Mouse (Mus musculus) thymus, postnatal 10 days (tissue): Measurements from ENCODE around the gene Gm42674.

Experiments
- DNase-seq, 2 experiments: peaks; one replicate each; pipeline ENCODE4 v3.0.0; 2021; ENCODE audit warnings: low spot score in 2 of 2

The Gm42674 gene

DNA sequence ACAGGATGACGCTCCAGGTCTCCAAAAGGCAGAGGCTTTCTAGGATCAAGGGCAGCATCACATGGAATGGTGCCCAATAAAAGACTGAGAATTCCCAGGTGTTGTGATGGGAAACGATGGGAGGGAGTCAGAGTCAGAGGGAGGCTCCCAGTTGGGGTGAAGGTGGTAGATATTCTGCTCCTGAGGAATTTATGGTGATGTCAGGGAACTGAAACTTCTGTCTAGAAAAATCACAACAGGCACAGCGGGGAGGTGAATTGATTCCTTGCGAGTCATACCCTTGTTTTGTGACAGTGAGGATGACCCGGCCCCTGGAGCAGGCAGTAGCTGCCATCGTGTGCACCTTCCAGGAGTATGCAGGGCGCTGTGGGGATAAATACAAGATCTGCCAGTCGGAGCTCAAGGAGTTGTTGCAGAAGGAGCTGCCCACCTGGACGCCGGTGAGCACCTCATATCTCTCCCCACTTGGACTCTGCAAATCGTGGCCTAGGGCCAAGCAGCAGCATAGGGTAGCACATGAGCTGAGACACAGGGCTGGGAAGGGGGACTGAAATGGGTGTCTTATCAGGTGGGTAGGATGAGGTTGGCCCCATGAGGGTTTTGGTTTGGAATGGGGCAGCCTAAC is at the start of gene Gm42674:
Gene Gm42674, plus strand, starts transcription at position 419 of the 625 bp plus-strand sequence.
- DNase-seq: no peak

DNA sequence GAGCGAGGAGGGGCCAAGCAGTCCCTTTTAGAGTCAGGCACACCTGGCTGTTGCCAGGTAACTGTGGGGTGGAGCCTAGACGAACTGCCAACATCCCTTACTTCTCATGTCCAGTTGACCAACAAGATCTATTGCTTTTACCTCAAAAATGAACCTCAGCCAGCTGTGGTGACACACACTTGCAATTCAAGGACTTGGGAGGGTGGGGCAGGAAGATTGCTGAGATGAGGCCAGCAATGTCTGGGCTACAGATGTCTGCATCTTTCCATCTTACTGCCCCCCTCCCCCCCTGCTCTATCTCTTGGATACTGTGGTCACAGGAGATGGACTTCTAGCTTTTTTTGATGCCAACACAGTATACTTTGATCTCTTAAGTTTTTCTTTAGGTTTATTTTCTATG is 49.5 kb upstream of the Gm42674 start:
- no peak for DNase-seq

DNA sequence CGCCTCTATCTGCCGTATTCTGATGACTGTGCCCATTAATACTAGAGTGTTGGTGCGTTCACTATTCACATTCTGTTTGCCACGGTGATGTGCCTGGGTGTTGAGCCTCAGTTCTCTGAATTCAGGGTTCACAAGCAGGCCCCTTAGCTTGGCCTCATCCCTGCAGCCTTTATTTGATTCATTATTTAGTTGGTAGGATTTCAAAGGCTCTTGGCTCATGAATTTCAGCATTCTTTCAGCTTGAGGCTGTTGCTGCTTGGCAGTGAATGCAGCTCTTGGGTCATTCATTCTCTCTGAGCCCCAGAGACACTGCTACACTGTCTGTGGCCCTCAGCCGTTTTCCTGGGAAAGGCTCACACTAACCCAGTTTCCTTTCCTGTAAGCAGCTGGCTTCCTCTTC is 45.8 kb upstream of the Gm42674 start:
- DNase-seq: no peak

DNA sequence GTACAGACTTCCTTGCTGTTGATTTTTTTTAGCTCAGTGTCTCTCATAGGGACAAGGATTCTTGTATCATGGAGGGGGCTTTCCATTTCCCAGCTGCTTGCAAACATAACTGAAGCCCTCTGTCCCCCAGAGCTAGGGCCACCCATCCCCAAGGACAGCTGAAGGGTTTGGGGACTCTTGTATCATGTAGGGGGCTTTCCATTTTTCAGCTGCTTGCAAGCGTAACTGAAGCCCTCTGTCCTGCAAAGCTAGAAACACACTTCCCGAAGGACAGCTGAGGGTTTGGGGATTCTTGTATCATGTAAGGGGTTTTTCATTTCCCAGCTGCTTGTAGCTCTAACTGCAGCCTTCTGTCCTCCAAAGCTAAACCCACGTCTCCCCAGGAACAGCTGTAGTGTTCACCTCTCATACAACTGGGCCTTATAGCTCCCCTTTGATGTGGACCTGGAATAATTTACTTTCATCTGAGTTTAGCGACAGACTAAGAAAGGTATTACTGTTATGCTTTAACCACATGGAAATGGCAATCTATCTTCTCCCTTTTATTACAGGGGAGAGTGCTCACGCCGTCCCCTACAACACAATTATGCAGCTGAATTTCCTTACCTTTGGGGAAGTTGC is 41.6 kb upstream of the Gm42674 start, which contains the start of gene S100a3:
Gene S100a3, plus strand, starts transcription at position 571 of the 621 bp plus-strand sequence.
- no peak for DNase-seq

DNA sequence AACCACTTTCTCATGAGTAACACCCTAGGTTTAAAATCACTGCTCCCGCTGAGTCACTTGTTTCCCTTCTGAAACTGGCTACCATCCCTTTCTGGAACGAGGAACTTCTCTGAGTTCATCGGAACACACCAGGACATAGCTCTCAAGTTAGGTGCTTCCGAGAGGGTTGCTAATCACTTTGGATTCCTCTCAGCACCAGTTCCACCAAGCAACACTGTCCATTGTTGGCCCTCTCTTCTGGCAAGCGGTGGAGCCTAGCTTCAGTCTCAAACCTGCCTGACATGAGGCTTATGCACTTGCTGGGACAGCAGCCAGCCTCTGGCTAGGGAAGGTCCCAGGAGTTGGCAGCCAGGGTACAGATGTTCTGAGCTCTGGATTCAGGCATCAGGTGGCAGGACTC is 27.0 kb upstream of the Gm42674 start:
- DNase-seq: no peak

DNA sequence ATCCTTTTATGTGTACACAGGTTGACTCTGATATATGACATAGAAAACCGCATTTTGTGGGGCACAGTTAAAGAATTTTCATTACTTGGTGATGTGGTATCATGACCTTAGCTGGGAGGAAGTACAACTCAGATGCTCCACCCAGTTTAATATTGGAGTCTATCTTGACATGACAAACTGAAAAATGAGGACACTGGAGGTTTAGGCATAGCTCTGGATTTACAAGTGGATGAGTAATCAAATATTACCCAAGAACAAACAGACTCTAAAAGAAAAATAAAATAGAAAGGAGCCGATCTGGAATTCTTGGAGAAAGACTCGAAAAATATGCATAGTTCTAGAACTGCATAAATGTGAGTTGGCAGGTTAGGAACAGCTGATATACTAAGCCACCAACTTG is 26.4 kb upstream of the Gm42674 start:
- DNase-seq: no peak

DNA sequence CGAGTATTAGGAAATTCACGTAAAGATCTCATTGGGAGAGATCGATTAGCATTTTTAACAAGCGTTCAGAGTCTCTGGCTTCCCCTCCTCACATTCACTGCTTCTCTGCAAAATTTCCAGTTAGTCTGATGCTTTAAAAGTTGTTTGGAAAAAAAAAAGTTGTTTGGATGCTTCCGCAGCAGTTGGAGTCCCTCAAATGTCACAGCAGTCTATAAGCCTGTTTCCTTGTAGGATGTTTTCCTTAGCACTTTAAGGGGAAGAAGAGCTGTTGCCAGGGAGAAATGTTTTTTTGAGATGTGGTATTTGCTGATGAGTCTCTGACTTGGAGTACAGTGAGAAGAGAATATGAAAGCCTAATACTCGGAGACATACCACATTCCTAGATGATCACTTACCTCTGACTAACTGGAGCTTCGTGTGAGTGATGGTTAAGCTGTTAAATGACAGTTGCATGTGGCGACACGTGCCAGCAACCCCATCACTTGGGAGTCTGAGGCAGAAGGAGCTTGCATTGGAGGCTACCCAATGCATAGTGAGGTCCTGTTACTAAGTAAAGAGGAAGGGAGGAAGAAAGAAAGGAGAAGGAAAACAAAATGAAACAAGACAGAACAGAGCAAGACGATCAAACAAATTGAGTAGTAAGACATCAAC is 25.2 kb upstream of the Gm42674 start:
- no peak for DNase-seq

DNA sequence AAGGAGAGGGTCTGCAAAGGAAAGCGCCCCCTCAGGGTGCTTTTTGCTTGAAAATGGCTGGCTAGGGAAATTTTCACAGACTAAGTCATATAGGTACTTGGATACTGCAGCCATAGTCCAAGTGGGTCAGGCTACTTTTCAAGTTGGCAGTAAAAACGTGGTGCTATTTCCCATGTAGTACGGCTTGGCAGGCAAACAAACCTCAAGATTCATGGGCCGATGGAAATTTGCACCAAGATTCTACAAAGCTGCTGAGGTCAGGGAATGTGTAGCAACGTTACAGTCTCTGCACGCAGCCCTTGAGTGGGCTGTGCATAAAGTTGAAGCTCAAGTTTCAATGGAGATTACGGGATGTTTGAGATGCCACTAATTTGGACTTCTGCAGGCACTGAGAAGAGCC is 22.3 kb upstream of the Gm42674 start:
- no peak for DNase-seq

DNA sequence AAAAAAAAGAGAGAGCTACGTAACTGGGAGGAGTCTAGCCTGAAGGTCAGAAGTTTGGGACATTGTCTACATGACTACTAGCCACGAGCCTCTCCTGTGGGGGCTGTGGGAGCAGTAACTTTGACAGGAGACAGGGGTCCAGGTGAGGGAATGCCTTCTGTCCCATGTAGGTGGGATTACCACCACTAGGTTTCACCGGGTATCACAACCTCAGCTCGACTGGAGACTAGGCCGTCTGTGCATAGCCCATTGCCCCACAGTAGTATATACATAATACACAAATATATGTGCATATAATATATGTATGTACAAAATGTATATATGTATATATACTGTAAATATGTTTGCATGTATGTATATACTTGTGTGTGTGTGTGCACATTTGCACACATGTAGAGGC is 20.6 kb upstream of the Gm42674 start:
- no peak for DNase-seq

DNA sequence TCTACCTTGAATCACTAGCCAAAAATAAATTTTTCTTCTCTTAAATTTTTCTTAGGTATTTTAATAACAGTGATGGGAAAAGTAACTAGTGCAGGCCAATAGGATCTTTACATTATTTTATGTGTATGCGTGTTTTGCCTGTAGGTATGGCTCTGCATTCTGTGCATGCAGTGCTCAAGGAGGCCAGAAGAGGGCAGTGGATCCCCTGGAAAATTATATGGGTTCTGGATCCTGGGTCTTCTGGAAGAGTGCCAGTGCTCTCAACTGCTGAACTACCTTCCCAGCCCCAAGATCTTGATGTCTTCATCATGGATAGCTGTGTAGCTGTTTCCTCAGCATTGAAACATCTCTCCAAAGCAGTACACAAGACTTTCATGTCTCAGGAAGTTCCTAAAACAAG is 19.5 kb upstream of the Gm42674 start:
- no peak for DNase-seq

DNA sequence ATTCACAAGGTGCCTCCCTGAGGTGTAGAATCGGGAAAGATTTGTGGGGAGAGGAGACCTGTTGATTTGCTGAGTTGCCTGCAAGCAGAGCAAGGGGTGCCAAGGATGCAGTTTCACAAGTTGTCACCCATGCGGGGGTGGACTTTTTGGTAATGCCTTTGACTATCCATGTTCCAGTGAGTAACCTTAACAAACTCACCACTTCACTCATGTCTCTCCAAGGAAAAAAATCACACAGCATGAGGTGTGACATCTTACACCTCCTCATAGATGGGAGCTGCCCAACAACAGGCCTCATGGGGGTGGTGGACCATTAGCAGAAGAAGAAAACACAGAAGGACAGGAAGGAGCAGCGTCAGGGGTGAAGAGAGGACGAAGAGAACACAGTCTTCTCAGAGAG is 19.1 kb upstream of the Gm42674 start:
- DNase-seq: no peak

DNA sequence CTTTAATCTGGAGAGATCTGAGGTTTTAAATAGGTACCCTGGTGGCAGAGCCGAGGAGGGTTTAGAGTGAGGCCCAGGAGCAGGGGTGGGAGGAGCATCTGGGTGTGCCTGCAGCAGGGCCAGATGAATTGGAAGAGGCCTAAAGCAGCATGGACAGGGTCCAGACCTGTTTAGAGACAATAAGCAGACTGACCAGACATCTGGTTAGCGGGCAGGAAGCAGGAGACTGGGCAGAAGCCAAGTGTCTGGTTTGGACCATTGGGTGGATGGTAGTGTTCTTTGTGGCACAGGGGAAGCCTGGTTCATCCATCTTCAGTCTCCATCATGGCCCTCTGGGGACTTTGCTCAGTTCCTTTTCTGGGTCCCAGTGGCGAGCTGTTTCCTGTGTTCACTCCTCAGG is 17.8 kb upstream of the Gm42674 start:
- no peak for DNase-seq

DNA sequence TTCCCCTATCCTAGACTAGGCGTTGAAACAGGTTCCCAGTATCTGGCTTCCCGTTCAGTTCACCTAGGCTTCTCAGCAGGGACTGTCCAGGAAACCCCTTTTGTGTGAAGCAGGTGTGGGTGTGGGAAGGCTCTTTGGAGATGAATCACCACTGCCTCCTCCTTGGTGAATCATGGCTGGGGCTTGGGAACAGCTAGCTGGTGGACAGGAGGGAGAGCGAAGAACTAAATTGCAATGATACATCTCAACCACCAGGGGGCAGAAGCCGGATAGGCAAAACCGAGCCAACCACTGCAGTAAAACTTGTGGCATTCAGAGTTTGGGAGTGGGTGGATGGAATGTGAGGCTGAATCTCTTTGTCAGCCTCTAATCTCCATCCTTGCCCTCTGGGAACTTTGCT is 16.1 kb upstream of the Gm42674 start:
- DNase-seq: peak; percentile 31 to 74

DNA sequence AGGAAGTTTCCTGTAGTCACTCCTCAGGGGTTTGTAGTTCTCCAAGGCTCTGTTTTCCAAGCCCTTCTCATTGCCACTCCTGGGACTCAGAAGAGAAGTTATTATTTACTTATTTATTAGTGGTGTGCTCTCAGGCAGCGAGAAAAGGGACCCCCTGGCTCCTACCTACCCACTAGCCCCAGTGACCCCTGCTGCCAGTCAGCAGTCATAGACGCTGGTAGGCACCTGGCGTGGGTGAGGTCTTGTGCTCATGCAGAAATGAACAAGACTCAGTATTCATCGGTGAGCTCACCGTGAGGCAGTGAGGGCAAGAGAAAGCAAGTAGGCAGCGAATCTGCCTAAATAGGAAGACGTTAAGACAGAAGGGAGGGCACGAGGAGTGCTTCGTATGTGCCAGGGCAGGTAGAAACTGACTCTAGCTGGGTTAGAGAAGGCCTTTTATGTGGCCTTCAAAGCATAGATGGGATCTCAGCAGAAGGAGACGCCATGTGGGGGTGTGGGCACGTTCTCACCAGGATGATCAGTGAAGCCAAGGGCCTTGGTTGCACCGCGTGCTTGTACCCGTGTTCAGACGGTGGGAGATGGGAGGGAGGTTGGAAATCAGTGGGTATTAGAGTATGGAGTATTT is 15.6 kb upstream of the Gm42674 start:
- peak; percentile 34 to 36 for DNase-seq

DNA sequence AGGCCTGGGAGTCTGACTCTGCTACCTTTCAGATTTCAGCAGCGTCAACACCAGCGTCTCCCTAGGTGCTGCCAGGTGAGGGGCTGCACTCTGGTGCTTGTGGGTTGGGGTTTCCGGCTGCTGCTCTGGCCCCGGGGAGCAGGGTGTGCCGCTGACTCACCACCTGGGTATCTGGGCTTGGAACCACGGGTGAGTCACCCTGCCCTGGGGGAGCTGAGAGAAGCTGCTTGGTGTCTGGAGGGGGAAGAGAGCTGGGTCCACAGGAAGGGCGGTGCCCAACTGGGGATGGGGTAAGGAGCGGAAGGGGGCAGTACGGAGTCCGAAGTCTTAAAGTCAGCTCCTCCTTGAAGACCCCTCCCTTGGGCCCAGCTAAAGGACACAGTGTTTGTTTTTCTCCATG is 14.8 kb upstream of the Gm42674 start:
- DNase-seq: peak; percentile 81 to 87

DNA sequence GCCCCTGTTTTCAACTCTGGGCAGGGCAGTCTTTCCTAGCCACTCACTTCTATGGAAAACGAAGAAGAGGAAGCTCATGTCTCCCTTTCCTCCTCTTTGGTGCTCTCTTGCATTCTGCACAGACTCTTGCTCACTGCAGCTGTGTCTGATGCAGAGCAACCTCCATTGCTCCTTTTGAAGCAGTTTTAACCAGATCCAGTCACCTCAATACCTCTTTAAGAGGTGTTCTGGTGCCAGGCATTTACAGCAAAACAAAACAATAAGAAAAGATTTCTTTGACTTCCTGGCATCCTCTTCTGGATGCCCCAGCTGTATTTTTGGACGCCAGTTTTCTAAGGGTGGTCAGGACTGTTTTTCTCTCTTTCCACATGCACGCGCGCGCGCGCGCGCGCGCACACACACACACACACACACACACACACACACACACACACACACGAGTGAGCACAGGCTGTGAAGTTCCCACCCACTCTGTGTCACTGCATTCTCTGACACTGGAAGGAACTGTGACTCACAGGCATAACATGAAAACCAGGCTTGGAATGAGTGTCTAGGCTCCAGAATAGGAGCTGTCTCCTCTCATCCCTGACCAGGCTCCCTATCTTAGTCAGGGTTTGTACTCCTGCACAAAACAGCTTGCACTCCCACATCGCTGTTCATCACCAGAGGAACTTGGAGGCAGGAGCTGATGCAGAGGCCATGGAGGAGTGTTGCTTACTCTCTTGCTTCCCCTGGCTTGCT is 14.2 kb upstream of the Gm42674 start:
- no peak for DNase-seq

DNA sequence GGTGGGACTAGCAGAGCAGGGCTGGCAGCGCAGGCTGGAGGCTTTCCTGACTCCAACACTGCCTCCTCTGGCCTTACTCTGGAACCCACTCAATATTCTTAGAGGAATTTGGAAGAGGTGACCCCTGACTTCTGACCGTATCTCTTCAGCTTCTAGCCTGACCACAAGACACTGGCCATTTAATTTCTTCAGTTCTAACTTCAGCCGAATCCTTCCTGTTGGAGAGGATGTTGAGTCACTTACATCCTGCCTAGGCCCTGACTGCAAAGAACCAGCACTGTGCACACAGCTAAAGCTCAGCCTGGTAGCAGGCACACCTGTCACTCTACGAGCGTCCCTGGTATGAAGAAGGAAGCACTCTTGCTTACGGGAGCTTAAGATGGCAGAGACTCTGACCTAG is 12.3 kb upstream of the Gm42674 start:
- DNase-seq: peak; percentile 44 to 48

DNA sequence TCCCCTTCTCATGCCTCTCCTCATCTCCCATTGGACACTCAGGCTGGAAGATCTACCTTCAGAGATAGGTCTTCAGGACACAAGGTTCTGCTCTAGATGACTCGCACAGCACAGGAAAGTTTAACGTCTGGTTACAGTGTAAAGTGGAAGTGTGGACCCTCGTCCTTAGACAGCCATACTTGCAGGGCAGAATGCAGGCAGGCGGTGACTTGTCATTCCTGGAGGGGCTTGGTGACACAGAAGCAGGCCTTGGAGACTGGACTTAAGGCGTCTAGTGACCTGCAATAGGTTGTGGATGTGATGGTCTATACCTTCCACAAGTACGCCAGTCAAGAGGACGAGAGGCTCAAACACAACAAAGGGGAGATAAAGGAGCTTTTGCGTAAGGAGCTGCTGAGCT is 11.8 kb upstream of the Gm42674 start, which contains the start of gene S100a2:
Gene S100a2, plus strand, starts transcription at position 301 of the 400 bp plus-strand sequence.
- no peak for DNase-seq

DNA sequence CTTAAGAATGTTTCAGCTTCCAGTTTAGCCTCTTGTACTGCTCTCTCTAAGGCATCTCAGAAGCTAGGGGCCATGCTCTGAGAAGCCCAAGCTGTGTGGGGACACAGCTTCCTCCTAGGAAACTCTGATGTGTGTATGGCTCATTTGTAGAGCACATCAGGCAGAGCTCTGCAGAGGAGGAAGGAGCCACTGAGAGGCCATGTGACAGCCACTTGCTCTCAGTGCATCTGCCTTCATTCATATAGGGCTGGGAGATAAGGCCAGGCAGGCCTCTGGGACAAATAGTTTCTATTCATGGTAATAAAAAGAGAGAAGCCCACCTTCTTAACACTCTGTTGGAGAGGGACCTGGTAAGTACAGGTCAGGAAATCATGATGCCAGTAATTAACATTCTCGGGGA is 7.2 kb upstream of the Gm42674 start:
- DNase-seq: no peak

DNA sequence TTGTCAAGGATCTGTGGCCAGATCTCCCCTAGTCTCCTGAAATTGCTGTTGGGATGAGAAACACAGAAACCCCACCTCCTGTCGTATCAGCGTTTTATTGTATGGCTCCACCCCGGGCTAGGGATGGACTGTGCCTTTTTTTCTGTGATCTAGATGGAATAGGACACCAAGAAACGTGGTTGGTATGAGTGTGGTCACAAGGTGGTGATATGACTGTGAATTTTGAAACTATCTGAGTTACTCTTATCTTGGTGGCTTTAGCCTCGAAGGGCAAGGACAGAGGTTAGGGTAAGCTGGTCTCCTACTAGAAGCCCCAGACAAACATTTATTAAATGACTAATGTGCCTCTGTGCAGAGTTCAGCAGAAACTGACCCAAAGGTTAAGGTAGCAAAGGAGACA is 6.1 kb upstream of the Gm42674 start:
- DNase-seq: no peak

DNA sequence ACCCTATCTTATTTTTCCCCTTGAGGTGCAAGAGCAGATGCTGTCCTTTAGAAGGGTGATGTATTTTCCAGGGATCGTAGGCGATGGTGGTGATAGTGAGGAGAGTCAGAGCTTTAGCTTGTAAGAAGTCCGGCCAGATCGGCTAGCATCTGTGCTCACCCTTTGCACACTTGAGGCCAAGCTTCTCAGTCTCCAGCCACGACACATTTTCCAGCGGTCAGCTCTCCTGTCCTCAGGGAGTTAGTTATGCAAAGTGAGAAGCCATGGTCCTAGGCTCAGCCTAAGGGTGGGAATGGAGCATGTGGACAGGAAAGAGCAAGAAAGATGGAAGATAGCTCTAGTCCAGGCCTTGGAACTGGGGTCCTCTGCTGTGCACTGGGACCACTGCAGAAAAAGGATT is 4.9 kb upstream of the Gm42674 start:
- DNase-seq: no peak

DNA sequence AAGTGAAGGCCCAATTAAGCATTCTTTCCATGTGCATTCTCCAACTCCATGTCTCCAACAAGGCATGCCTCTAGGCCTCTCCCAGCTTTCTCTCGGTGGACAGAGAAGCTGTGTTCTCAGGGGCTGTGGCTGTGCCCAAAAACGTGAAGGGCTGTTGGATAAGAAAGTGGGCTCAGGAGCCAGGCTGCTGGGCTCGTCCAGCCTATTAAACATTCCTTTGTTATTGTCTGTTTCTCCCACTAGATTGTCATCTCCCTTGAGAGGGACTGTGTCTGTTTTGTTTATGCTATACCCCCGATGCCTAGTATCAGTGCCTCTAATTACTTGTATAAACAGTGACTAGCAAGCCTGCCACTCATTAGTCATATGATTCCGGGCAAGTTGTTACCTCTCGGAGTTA is 4.0 kb upstream of the Gm42674 start:
- no peak for DNase-seq
